Mouse (Mus musculus) stomach, postnatal 0 days (tissue): ENCODE measurements at regions not wholly inside any gene's neighbourhood (a gene's known extent, or its start where the extent isn't known, plus 50 kb on each side); places are given as distances from the start of the nearest gene placed in this dataset.

ENCODE experiments used
- CTCF ChIP-seq: IDR thresholded peaks from 2 replicates; pipeline ENCODE4 v1.5.1; 2016; ENCODE audit warnings: antibody characterized with exemption, low read depth, mild to moderate bottlenecking, moderate library complexity
- EP300 ChIP-seq: optimal IDR thresholded peaks from 2 replicates; pipeline ENCODE3; 2016; ENCODE audit warnings: antibody characterized with exemption

- no peak for TF ChIP-seq CTCF
- TF ChIP-seq EP300: no peak
Observed at GRCm38 (mm10) chr16:46665566-46665965, 167.2 kb upstream of the Nectin3 start.
